Mouse (Mus musculus): Measurements from ENCODE around the gene Etnk1. TPM values are rescaled to one million over a fixed set of nuclear protein-coding genes. Genes with fewer than 3 reads are reported as not detected.

Etnk1 gene
- total RNA-seq, 1 experiment from 2014 or later = 61.3 TPM

DNA sequence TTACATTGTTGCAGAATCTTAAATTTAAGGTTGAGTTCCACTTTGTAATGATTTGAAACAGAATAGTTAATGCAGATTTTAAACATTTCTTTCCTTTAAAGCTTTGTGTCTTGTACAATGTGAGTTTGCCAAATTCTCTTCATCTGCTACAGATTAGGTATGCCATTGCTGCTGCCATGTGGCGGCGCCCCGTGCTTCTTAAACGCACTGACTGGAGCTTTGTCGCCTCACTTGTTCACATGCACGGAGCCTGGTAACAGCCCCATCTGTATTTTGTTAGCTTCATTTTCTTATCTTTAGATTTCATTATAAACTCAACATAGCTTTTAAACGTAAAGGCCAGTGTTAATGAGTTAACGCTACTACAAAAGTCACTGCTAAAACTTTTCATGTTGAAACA is 25.7 kb downstream of the Etnk1 start:
- ATAC-seq (replicated peaks; ENCODE audit: insufficient number of reproducible peaks, low FRiP score, low TSS enrichment, poor library complexity, severe bottlenecking) = no peak

GRCm38 (mm10) chr6:143193166-143193565 is 26.1 kb downstream of the Etnk1 start:
- ATAC-seq (replicated peaks; ENCODE audit: insufficient number of reproducible peaks, low FRiP score, low TSS enrichment, poor library complexity, severe bottlenecking) = no peak

GRCm38 (mm10) chr6:143193641-143194040 is 26.6 kb downstream of the Etnk1 start:
- ATAC-seq (replicated peaks; ENCODE audit: insufficient number of reproducible peaks, low FRiP score, low TSS enrichment, poor library complexity, severe bottlenecking) = no peak

GRCm38 (mm10) chr6:143197053-143197452 is 30.0 kb downstream of the Etnk1 start:
- no peak for ATAC-seq (replicated peaks; ENCODE audit: insufficient number of reproducible peaks, low FRiP score, low TSS enrichment, poor library complexity, severe bottlenecking)

DNA sequence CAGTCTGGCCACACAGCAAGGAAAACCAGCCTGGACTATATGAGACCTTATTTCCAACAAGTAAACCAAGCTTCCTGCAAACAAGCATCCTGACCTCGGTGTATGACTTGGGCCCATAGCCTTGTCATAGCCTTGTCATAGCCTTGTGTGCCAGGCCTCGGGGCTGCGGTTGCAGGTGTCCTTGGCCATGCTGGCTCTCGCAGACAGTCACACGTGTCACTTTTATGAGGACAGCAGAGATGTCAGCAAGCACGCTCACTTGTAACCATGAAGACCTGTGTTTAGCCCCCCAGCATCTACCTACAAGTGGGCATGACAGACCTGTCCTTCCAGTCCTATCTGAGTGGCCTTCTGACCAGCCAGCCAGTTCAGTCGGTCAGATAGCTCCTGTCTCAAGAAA is 31.4 kb downstream of the Etnk1 start:
- ATAC-seq (replicated peaks; ENCODE audit: insufficient number of reproducible peaks, low FRiP score, low TSS enrichment, poor library complexity, severe bottlenecking) = no peak

DNA sequence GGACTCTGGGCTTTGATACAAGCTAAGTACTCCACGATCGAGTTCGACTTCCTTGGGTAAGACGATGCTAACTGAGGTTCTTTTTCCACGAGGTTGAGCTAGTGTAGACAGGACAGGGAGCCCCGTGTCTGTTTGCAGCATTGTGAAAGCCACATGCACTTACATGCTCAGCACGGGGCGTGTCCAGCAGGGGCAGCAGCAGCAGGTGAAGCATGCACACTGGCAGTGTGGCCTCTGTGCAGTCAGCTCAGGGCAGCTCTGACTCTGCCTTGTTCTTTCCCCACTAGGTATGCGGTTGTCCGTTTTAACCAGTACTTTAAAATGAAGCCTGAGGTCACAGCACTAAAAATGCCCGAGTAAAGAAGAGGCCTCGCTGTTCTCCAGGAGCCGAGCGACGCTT is 36.1 kb downstream of the Etnk1 start:
- ATAC-seq (replicated peaks; ENCODE audit: insufficient number of reproducible peaks, low FRiP score, low TSS enrichment, poor library complexity, severe bottlenecking) = no peak

GRCm38 (mm10) chr6:143208880-143209279 is 41.9 kb downstream of the Etnk1 start:
- ATAC-seq (replicated peaks; ENCODE audit: insufficient number of reproducible peaks, low FRiP score, low TSS enrichment, poor library complexity, severe bottlenecking) = no peak

DNA sequence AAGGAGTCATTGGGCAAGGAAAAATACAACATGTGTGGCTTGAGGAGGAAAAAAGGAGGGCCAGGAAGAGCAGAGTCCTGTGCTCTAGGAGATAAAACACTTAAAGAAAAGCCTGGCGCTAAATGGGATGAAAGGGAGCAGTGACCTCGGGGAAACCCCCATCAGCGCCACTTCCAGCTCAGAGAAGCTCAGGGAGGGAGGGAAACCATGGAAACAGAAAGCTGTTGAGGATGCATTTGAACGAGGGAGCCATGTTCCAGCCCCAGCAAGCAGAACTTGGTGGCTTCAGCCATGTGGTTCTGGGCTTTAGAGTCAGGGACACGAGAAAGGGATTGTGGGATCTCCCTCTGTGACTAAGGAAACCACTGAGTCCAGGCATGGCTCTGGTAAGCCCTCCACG is 45.7 kb downstream of the Etnk1 start:
- ATAC-seq (replicated peaks; ENCODE audit: insufficient number of reproducible peaks, low FRiP score, low TSS enrichment, poor library complexity, severe bottlenecking) = no peak

- ATAC-seq (replicated peaks; ENCODE audit: insufficient number of reproducible peaks, low FRiP score, low TSS enrichment, poor library complexity, severe bottlenecking) = no peak
These were observed 46.4 kb downstream of the Etnk1 start for GRCm38 (mm10) chr6:143213461-143213860.

DNA sequence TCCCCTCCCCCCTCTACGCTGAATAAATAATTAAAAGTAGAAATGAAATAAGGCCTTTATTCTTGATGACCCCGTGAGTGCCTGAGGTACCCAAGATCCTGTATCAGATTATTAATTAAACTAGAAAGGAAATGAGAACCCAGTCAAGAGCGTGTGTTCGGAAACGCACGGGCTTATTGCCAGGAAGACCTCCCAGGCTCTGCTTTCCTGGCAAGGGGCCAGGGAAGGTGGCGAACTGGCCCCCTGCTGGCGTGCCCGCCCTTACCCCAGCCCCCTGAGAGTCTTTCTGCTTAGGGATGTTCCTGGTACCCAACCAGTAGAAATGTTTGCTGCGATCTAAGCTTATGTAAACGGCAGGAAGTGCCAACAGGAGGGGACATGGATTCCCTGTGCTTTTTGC is 49.2 kb downstream of the Etnk1 start:
- no peak for ATAC-seq (replicated peaks; ENCODE audit: insufficient number of reproducible peaks, low FRiP score, low TSS enrichment, poor library complexity, severe bottlenecking)

DNA sequence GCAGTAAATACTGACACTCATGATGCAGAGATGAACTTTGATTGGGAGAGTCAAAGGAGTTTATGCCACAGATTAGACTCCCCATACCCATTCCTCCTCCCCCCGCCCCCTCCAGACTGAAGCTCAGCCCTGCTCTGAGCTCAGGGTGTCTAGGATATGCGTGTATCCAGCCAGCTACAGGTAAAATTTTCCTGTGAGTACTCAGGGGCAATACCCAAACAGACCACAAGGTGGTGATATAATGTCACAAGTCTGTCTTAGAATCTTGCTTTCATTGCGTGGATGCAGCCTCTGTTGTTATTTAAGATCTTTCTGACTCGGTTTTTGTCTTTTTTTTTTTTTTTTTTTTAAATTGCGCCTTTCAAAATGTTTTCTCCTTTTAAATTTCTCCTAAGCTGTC is 52.3 kb downstream of the Etnk1 start:
- 0 out of 2 replicates have a peak, but pooled peaks have one; percentile 62 for ATAC-seq (replicated peaks; ENCODE audit: insufficient number of reproducible peaks, low FRiP score, low TSS enrichment, poor library complexity, severe bottlenecking)

DNA sequence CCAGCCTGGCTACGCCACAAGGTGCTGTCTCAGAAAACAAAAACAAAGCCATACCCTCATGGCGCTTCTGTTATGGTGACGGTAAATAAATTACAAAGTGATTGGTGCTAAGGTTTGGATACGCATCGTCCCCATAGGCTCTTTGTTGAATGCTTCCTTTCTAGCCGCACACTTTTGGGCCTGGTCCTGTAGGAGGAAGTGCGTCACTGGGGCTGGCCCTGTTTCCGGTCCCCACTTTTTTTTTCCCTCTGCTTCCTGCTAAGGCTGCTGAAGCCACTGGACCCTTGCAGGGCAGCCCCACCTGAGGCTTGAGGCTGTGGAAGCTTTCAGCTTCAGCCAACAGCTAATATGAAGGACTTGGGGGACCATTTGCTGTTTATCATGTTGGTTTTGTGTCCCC is 54.2 kb downstream of the Etnk1 start:
- ATAC-seq (replicated peaks; ENCODE audit: insufficient number of reproducible peaks, low FRiP score, low TSS enrichment, poor library complexity, severe bottlenecking) = no peak

DNA sequence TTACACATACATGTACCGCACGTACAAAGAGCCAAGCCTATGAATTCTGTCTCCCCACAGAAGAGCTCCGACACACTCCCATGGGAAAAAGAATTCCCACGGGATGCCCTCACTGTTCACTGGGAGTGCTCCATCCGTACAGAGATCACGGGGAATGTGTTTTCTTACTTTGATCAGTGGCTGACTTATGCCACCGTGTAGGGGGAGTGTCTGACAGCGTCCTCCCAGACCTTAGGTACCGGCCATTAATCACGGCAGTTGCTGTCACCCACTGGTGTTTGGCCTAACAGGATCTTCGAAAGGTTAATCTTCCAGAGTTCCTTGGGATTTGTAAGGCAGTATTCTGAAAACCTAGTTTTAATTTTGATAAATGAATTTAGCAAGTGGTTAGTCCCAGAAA is 57.0 kb downstream of the Etnk1 start:
- no peak for ATAC-seq (replicated peaks; ENCODE audit: insufficient number of reproducible peaks, low FRiP score, low TSS enrichment, poor library complexity, severe bottlenecking)

- no peak for ATAC-seq (replicated peaks; ENCODE audit: insufficient number of reproducible peaks, low FRiP score, low TSS enrichment, poor library complexity, severe bottlenecking)
These were observed 57.9 kb downstream of the Etnk1 start for GRCm38 (mm10) chr6:143224885-143225284.

DNA sequence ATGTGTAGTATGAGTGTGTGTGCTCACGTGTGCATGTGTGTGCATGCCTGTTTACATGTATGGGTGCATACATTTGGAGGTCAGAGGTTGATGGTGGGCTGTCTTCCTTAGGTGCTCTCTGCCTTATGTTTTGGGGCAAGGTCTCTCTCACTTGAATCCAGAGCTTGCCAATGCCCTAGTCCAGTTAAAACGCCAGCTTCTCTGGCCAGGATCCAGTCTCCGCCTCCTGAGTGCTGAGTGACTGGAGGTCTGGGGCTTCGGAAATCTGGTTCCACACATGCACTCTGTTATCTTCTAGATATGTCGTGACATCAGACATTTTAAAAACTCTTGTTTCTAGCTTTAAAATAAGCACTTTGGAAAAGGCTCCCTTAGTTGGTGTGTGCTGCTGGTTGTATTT is 61.7 kb downstream of the Etnk1 start:
- no peak for ATAC-seq (replicated peaks; ENCODE audit: insufficient number of reproducible peaks, low FRiP score, low TSS enrichment, poor library complexity, severe bottlenecking)

GRCm38 (mm10) chr6:143229906-143230305 is 62.9 kb downstream of the Etnk1 start:
- no peak for ATAC-seq (replicated peaks; ENCODE audit: insufficient number of reproducible peaks, low FRiP score, low TSS enrichment, poor library complexity, severe bottlenecking)

- no peak for ATAC-seq (replicated peaks; ENCODE audit: insufficient number of reproducible peaks, low FRiP score, low TSS enrichment, poor library complexity, severe bottlenecking)
These were observed 63.9 kb downstream of the Etnk1 start for GRCm38 (mm10) chr6:143230888-143231287.

- ATAC-seq (replicated peaks; ENCODE audit: insufficient number of reproducible peaks, low FRiP score, low TSS enrichment, poor library complexity, severe bottlenecking) = no peak
These were observed 65.7 kb downstream of the Etnk1 start for GRCm38 (mm10) chr6:143232718-143233117.

DNA sequence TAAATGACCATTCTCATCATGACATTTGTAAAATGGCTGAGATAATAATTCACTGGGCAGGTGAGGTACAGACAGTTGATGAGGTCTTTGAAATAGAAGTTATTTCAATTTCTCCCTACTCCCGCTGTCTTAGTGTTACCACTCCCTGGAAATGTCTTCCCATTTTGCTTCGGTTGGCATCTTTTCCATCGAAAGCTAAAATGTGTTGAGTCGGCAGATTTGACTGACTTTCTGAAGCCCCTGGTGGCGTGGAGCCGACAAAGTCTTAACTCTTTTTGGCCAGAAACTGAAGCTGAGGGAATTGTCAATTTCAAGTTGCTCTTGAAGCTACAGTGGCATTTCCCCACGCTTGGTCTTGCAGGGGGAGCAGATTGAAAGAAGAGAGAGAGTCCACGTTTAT is 67.8 kb downstream of the Etnk1 start:
- no peak for ATAC-seq (replicated peaks; ENCODE audit: insufficient number of reproducible peaks, low FRiP score, low TSS enrichment, poor library complexity, severe bottlenecking)

DNA sequence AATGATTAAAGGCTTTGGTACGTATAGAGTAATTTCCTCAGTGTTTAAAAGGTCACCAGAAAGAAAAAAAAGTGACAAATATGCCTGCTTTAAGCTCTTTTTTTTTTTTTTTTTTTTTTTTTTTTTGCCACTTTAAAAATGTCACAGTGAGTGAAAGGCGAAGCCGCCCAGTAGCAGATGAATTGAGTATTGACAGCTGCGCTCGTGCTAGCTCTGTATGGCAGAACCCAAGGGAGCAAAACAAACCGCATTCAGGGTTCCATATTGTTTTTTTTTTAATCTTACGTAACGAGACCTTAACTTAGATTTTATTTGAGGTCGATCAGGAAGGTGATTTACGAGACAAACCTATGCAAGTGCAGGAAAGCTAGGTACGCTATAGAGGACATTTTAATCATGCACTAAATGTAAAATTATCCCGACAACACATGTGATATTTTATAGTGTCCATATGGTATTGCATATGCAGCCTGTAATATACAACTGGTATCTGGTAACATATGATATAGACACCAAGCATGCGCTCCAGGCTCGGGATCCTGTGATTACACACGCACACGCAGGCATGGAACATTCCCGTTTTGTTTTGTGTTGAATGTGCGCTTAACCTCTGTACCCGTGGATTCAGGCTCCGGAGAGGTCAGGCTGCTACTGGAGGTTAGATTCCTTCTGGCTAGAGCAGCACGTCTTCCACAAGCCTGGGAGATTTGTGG is 72.5 kb downstream of the Etnk1 start:
- no peak for ATAC-seq (replicated peaks; ENCODE audit: insufficient number of reproducible peaks, low FRiP score, low TSS enrichment, poor library complexity, severe bottlenecking)

DNA sequence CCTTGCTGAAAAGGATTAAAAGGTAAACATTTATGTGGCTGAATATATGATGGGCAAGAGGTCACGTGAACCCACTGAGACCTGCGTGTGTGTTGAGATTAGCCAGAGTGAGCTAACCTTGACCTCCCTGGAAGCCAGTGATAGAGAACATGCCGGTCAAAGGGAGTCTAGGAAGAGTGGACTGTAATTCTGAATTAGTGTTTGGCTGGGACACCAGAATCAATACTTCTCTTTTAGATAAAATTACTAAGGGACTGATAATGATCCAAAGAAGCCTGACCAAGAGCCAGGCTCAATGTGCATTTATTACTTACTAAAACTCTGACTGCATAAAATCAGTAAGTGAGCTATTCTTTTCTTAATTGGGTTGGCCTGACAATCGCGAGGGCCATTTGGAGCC is 76.2 kb downstream of the Etnk1 start:
- no peak for ATAC-seq (replicated peaks; ENCODE audit: insufficient number of reproducible peaks, low FRiP score, low TSS enrichment, poor library complexity, severe bottlenecking)

Measured in monocyte, adult 5-6 weeks (primary cell).